Mouse (Mus musculus): ENCODE results near the gene Gm4756. TPM values are rescaled to one million over a fixed set of nuclear protein-coding genes. Genes with fewer than 3 reads are reported as not detected.
"Not testable (repeated sequence)": the region's sequence is repeated elsewhere in the genome, so short reads cannot be mapped to it uniquely, and the experiment has no call there.

Gene Gm4756
- polyA plus RNA-seq, 1 experiment from 2014 or later: not detected

- Histone ChIP-seq H3K27ac (replicated peaks; ENCODE audit: low read depth, low read length) (no peak overlapping the region), H3K9me3 (ENCODE audit: control insufficient read depth, low read length) (no peaks in the 10 kb centered on the region), H3K27me3 (replicated peaks; ENCODE audit: control insufficient read depth, insufficient read depth, low read length) (no peaks in the 10 kb centered on the region), H3K9ac (ENCODE audit: low read depth, low read length) (no peak overlapping the region), H3K36me3 (ENCODE audit: control insufficient read depth, insufficient read depth, low read length) (no peaks in the 10 kb centered on the region), H3K4me1 (ENCODE audit: control insufficient read depth, insufficient read depth, low read length) (no peaks in the 10 kb centered on the region), H3K4me3 (ENCODE audit: low read depth, low read length) (no peak overlapping the region), H3K4me2 (ENCODE audit: low read depth, low read length) (no peak overlapping the region)
- WGBS: 75% methylated on average over 5 of the region's 5 CpGs
- DNase-seq (ENCODE audit: low spot score) (no peak), ATAC-seq (ENCODE audit: low read depth) (no peak)
Measured at GRCm38 (mm10) chr12:72622853-72623496, 26.5 kb downstream of the Gm4756 start.

DNA sequence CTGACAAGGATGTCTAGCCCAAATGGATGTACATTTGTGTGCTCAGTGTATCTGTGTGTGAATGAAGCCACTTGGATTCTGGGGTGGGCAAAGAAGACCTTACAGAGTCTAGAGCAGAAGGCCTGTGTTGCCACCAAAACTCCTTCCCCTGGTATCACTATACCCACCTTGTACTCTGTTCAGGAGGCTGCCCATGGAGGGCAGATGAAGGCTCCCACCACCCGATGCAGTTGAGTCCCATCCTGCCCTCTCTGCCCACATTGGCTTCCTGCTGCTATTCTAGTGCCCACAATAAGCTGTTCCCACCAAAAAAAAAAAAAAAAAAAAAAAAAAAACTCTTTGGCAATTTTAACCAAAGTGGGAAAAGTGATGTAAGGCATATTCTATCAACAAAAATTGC, 28.0 kb downstream of the Gm4756 start:
- no peak for DNase-seq (ENCODE audit: low spot score)
- Histone ChIP-seq H3K27ac (replicated peaks; ENCODE audit: low read depth, low read length) (no peak overlapping the region), H3K36me3 (ENCODE audit: control insufficient read depth, insufficient read depth, low read length) (no peaks in the 10 kb centered on the region), H3K27me3 (replicated peaks; ENCODE audit: control insufficient read depth, insufficient read depth, low read length) (no peaks in the 10 kb centered on the region), H3K9ac (ENCODE audit: low read depth, low read length) (no peak overlapping the region), H3K4me3 (ENCODE audit: low read depth, low read length) (no peak overlapping the region), H3K4me1 (ENCODE audit: control insufficient read depth, insufficient read depth, low read length) (no peaks in the 10 kb centered on the region), H3K9me3 (ENCODE audit: control insufficient read depth, low read length) (no peaks in the 10 kb centered on the region), H3K4me2 (ENCODE audit: low read depth, low read length) (no peak overlapping the region)
- no peak for ATAC-seq (ENCODE audit: low read depth)
- 79% methylated on average over 1 of the region's 1 CpGs for WGBS

DNA sequence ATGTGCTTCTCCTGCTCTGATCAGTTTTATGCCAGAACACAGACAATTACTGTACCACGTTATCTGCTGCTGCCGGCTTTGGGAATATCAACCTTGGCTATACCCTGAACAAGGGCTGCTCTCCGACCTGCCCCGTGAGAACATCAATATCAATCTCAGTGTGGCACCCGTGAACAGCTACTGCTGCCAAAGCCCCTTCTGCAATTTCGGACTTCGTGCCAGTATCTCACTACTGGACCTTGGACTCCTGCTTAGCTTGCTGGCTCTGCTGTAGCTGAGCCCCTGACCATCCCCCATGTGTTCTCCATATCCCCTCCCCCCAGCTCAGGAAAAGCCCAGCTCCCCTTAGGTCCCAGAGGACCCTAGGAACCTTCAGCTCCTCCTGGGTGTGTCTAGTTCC, 28.6 kb downstream of the Gm4756 start:
- Histone ChIP-seq H3K27me3 (replicated peaks; ENCODE audit: control insufficient read depth, insufficient read depth, low read length) (no peaks in the 10 kb centered on the region), H3K4me3 (ENCODE audit: low read depth, low read length) (no peak overlapping the region), H3K27ac (replicated peaks; ENCODE audit: low read depth, low read length) (no peak overlapping the region), H3K9ac (ENCODE audit: low read depth, low read length) (no peak overlapping the region), H3K9me3 (ENCODE audit: control insufficient read depth, low read length) (no peaks in the 10 kb centered on the region), H3K4me1 (ENCODE audit: control insufficient read depth, insufficient read depth, low read length) (no peaks in the 10 kb centered on the region), H3K4me2 (ENCODE audit: low read depth, low read length) (no peak overlapping the region), H3K36me3 (ENCODE audit: control insufficient read depth, insufficient read depth, low read length) (no peaks in the 10 kb centered on the region)
- WGBS: 88% methylated on average over 7 of the region's 7 CpGs
- no peak for DNase-seq (ENCODE audit: low spot score)
- ATAC-seq (ENCODE audit: low read depth): no peak

- 95% methylated on average over 3 of the region's 3 CpGs for WGBS
- ATAC-seq (ENCODE audit: low read depth): no peak
- no peak overlapping the region for H3K4me3 ChIP-seq (ENCODE audit: low read depth, low read length)
- H3K27me3 ChIP-seq (replicated peaks; ENCODE audit: control insufficient read depth, insufficient read depth, low read length): no peaks in the 10 kb centered on the region
- H3K4me2 ChIP-seq (ENCODE audit: low read depth, low read length): no peak overlapping the region
- no peak for DNase-seq (ENCODE audit: low spot score)
- H3K4me1 ChIP-seq (ENCODE audit: control insufficient read depth, insufficient read depth, low read length): no peaks in the 10 kb centered on the region
- H3K9ac ChIP-seq (ENCODE audit: low read depth, low read length): no peak overlapping the region
- H3K9me3 ChIP-seq (ENCODE audit: control insufficient read depth, low read length): no peaks in the 10 kb centered on the region
- no peak overlapping the region for H3K27ac ChIP-seq (replicated peaks; ENCODE audit: low read depth, low read length)
- H3K36me3 ChIP-seq (ENCODE audit: control insufficient read depth, insufficient read depth, low read length): no peaks in the 10 kb centered on the region
Measured at GRCm38 (mm10) chr12:72612053-72612452, 37.4 kb downstream of the Gm4756 start.

GRCm38 (mm10) chr12:72598731-72599130, 50.7 kb downstream of the Gm4756 start:
- not testable (repeated sequence) for ATAC-seq (ENCODE audit: low read depth); H3K4me1 ChIP-seq (ENCODE audit: control insufficient read depth, insufficient read depth, low read length); H3K4me2 ChIP-seq (ENCODE audit: low read depth, low read length); H3K27ac ChIP-seq (replicated peaks; ENCODE audit: low read depth, low read length); H3K36me3 ChIP-seq (ENCODE audit: control insufficient read depth, insufficient read depth, low read length); H3K27me3 ChIP-seq (replicated peaks; ENCODE audit: control insufficient read depth, insufficient read depth, low read length); DNase-seq (ENCODE audit: low spot score); H3K4me3 ChIP-seq (ENCODE audit: low read depth, low read length); H3K9ac ChIP-seq (ENCODE audit: low read depth, low read length); H3K9me3 ChIP-seq (ENCODE audit: control insufficient read depth, low read length)
- WGBS: 76% methylated on average over 1 of the region's 2 CpGs

DNA sequence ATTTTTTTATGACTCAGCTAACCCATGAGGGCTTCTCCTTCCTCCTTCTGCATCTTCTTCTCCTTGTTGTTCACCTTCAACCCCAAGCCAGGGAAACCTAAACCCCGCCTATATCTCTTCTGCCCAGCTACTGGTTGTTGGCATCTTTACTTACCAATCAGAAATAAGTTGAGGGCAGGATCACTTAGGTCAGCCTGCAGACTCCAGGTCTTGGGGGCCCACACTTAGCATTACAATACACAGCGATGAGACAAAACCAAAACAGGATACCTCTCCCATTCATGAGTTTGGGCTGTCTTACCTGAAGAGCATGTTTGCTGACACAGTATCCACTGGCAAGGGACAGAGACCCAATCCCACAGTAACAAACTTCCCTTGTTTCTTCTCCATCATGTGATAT, 55.5 kb downstream of the Gm4756 start:
- no peaks in the 10 kb centered on the region for H3K36me3 ChIP-seq (ENCODE audit: control insufficient read depth, insufficient read depth, low read length)
- no peaks in the 10 kb centered on the region for H3K27me3 ChIP-seq (replicated peaks; ENCODE audit: control insufficient read depth, insufficient read depth, low read length)
- H3K4me1 ChIP-seq (ENCODE audit: control insufficient read depth, insufficient read depth, low read length): no peaks in the 10 kb centered on the region
- 68% methylated on average over 2 of the region's 2 CpGs for WGBS
- H3K4me3 ChIP-seq (ENCODE audit: low read depth, low read length): no peak overlapping the region
- H3K27ac ChIP-seq (replicated peaks; ENCODE audit: low read depth, low read length): no peak overlapping the region
- H3K9me3 ChIP-seq (ENCODE audit: control insufficient read depth, low read length): no peaks in the 10 kb centered on the region
- H3K9ac ChIP-seq (ENCODE audit: low read depth, low read length): no peak overlapping the region
- no peak for DNase-seq (ENCODE audit: low spot score)
- no peak for ATAC-seq (ENCODE audit: low read depth)
- no peak overlapping the region for H3K4me2 ChIP-seq (ENCODE audit: low read depth, low read length)

GRCm38 (mm10) chr12:72592991-72593390, 56.5 kb downstream of the Gm4756 start:
- Histone ChIP-seq H3K27ac (replicated peaks; ENCODE audit: low read depth, low read length) (no peak overlapping the region), H3K9ac (ENCODE audit: low read depth, low read length) (no peak overlapping the region), H3K4me3 (ENCODE audit: low read depth, low read length) (no peak overlapping the region), H3K4me1 (ENCODE audit: control insufficient read depth, insufficient read depth, low read length) (no peaks in the 10 kb centered on the region), H3K27me3 (replicated peaks; ENCODE audit: control insufficient read depth, insufficient read depth, low read length) (no peaks in the 10 kb centered on the region), H3K9me3 (ENCODE audit: control insufficient read depth, low read length) (no peaks in the 10 kb centered on the region), H3K4me2 (ENCODE audit: low read depth, low read length) (no peak overlapping the region), H3K36me3 (ENCODE audit: control insufficient read depth, insufficient read depth, low read length) (no peaks in the 10 kb centered on the region)
- DNase-seq (ENCODE audit: low spot score): no peak
- no peak for ATAC-seq (ENCODE audit: low read depth)

DNA sequence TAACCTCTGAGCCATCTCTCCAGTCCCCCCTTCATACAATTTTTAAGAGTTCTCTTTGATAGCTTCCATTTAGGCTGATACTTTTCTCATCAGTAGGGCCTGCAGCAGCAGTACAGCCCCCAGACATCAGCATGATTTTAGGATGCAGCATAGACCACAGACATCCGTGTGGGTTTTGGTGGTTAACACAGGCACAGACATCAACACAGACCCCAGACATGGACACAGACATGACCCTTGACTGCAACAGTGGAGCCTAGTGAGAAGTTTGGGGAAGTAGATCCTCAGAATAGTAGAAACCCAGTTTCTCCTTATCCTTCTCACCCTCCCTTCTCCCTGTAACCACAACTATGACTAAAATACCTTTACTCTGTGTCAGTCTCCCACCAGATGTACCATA, 64.1 kb downstream of the Gm4756 start:
- H3K4me1 ChIP-seq (ENCODE audit: control insufficient read depth, insufficient read depth, low read length): no peaks in the 10 kb centered on the region

GRCm38 (mm10) chr12:72583099-72583498, 66.4 kb downstream of the Gm4756 start:
- no peak overlapping the region for H3K27ac ChIP-seq (replicated peaks; ENCODE audit: low read depth, low read length)
- no peaks in the 10 kb centered on the region for H3K4me1 ChIP-seq (ENCODE audit: control insufficient read depth, insufficient read depth, low read length)
- DNase-seq (ENCODE audit: low spot score) (no peak), ATAC-seq (ENCODE audit: low read depth) (no peak)
- H3K27me3 ChIP-seq (replicated peaks; ENCODE audit: control insufficient read depth, insufficient read depth, low read length): no peaks in the 10 kb centered on the region
- H3K4me3 ChIP-seq (ENCODE audit: low read depth, low read length): no peak overlapping the region
- H3K9me3 ChIP-seq (ENCODE audit: control insufficient read depth, low read length): no peaks in the 10 kb centered on the region
- no peak overlapping the region for H3K4me2 ChIP-seq (ENCODE audit: low read depth, low read length)
- H3K36me3 ChIP-seq (ENCODE audit: control insufficient read depth, insufficient read depth, low read length): peaks cover 12% of the 10 kb centered on the region
- H3K9ac ChIP-seq (ENCODE audit: low read depth, low read length): no peak overlapping the region
- WGBS: 94% methylated on average over 2 of the region's 2 CpGs

More for the DNA sequence above, 64.1 kb downstream of the Gm4756 start:
- DNase-seq (ENCODE audit: low spot score): no peak
- H3K27ac ChIP-seq (replicated peaks; ENCODE audit: low read depth, low read length): no peak overlapping the region
- H3K9ac ChIP-seq (ENCODE audit: low read depth, low read length): no peak overlapping the region
- H3K4me3 ChIP-seq (ENCODE audit: low read depth, low read length): no peak overlapping the region
- no peak overlapping the region for H3K4me2 ChIP-seq (ENCODE audit: low read depth, low read length)
- 89% methylated on average over 1 of the region's 1 CpGs for WGBS
- H3K9me3 ChIP-seq (ENCODE audit: control insufficient read depth, low read length): no peaks in the 10 kb centered on the region
- no peak for ATAC-seq (ENCODE audit: low read depth)
- peaks cover 2% of the 10 kb centered on the region; the same call in 1 of the 2 replicates for H3K36me3 ChIP-seq (ENCODE audit: control insufficient read depth, insufficient read depth, low read length)
- no peaks in the 10 kb centered on the region for H3K27me3 ChIP-seq (replicated peaks; ENCODE audit: control insufficient read depth, insufficient read depth, low read length)
